8 mouse cellular contexts compared by ENCODE assay signal in genomic region chr2:131491196-131491595, GRCm38 (mm10). TPM values are rescaled to one million over a fixed set of nuclear protein-coding genes. Genes with fewer than 3 reads are reported as not detected.
A peak's percentile ranks its signal among the peaks of the same experiment; 100 is the strongest.
DNase-seq lines count a peak whose midpoint lies in the region; ATAC-seq and TF ChIP-seq lines count a peak whose summit lies in the region.

Gene Smox, plus strand, starts transcription at chr2:131491496.

- no peaks in the 10 kb centered on the region for H3K36me3 ChIP-seq in embryonic facial prominence, embryonic 11.5 days (replicated peaks; ENCODE audit: control insufficient read depth, insufficient read depth, low read depth, low read length)
- no peaks in the 10 kb centered on the region for H3K36me3 ChIP-seq in heart, embryonic 14.5 days (ENCODE audit: control insufficient read depth, insufficient read depth, low read length)
- no peaks in the 10 kb centered on the region for H3K36me3 ChIP-seq in neural tube, embryonic 14.5 days (ENCODE audit: control insufficient read depth, insufficient read depth, low read length)

- H3K4me1 ChIP-seq in embryonic facial prominence, embryonic 11.5 days (ENCODE audit: control insufficient read depth, insufficient read depth, low read length), result no peaks in the 10 kb centered on the region; the same call in 1 of the 2 replicates
- H3K4me1 ChIP-seq in heart, embryonic 14.5 days (ENCODE audit: control insufficient read depth in 2 of 2, insufficient read depth in 2 of 2, low read length in 2 of 2), result peaks cover 6 to 21% of the 10 kb centered on the region in 2 experiments; a peak in 3 of 4 replicates
- peaks cover 14% of the 10 kb centered on the region for H3K4me1 ChIP-seq in neural tube, embryonic 14.5 days (ENCODE audit: control insufficient read depth, insufficient read depth, low read length)

- TF ChIP-seq CTCF in left cerebral cortex, adult 2 months (IDR thresholded peaks at IDR 0.05), result no peak

- H3K9ac ChIP-seq in embryonic facial prominence, embryonic 11.5 days (replicated peaks; ENCODE audit: low read length), result peak within 1 kb of the TSS; percentile 93
- peak within 1 kb of the TSS; percentile 82 for H3K9ac ChIP-seq in heart, embryonic 14.5 days (ENCODE audit: low read length)
- H3K9ac ChIP-seq in neural tube, embryonic 14.5 days (replicated peaks; ENCODE audit: low read depth, low read length), result peak within 1 kb of the TSS; percentile 98

- no peak for ATAC-seq in embryonic facial prominence, embryonic 11.5 days (replicated peaks; ENCODE audit: insufficient number of reproducible peaks, low FRiP score, low TSS enrichment, low read depth)
- no peak for ATAC-seq in heart, embryonic 14.5 days (ENCODE audit: insufficient number of reproducible peaks, insufficient read depth, low FRiP score, low read depth)
- ATAC-seq in neural tube, embryonic 14.5 days (ENCODE audit: low read depth), result no peak

- peak within 1 kb of the TSS; percentile 87 for H3K27ac ChIP-seq in left cerebral cortex, adult 2 months
- peak within 1 kb of the TSS; percentile 49; the same call in 1 of the 2 replicates for H3K27ac ChIP-seq in embryonic facial prominence, embryonic 11.5 days (replicated peaks; ENCODE audit: low read depth, low read length)
- peak within 1 kb of the TSS; percentile 33 to 41; a peak in 3 of 4 replicates for H3K27ac ChIP-seq in heart, embryonic 14.5 days (replicated peaks in 1 of 2; ENCODE audit: control insufficient read depth in 1 of 2, insufficient read depth in 1 of 2, low read depth in 2 of 2, low read length in 2 of 2)
- peak within 1 kb of the TSS; percentile 44 for H3K27ac ChIP-seq in neural tube, embryonic 14.5 days (ENCODE audit: low read depth, low read length)

- DNase-seq in left cerebral cortex, adult 2 months (ENCODE audit: extremely low spot score in 1 of 2, low spot score in 2 of 2), result no peak
- DNase-seq in left cerebral cortex, adult 9 months (ENCODE audit: low spot score in 2 of 2), result no peak
- no peak for DNase-seq in embryonic facial prominence, embryonic 11.5 days (ENCODE audit: low spot score)
- no peak for DNase-seq in left cerebral cortex, postnatal 25 days (ENCODE audit: low spot score in 2 of 2)
- no peak for DNase-seq in ovary, postnatal 10 days (ENCODE audit: low spot score)
- DNase-seq in cerebellum, adult 9-10 months, result no peak

- 21% methylated on average over 7 of the region's 7 CpGs for WGBS in embryonic facial prominence, embryonic 11.5 days
- WGBS in heart, embryonic 14.5 days, result 31% methylated on average over 7 of the region's 7 CpGs
- 20% methylated on average over 7 of the region's 7 CpGs for WGBS in neural tube, embryonic 14.5 days

- no peaks in the 10 kb centered on the region for H3K9me3 ChIP-seq in embryonic facial prominence, embryonic 11.5 days (replicated peaks; ENCODE audit: control insufficient read depth, low read length)
- H3K9me3 ChIP-seq in heart, embryonic 14.5 days (ENCODE audit: control insufficient read depth, low read length), result no peaks in the 10 kb centered on the region
- no peaks in the 10 kb centered on the region for H3K9me3 ChIP-seq in neural tube, embryonic 14.5 days (ENCODE audit: control insufficient read depth, low read length)

- intact Hi-C loops in left cerebral cortex, adult 2 months (cut with DNase I), result loop anchor here (5.0 kb wide), 1 partner anchor 69 kb away; no protein-coding TSS in a partner anchor
- intact Hi-C loops in left cerebral cortex, postnatal 25 days (cut with DNase I), result loop anchor here (5.0 kb wide), 1 partner anchor 49 kb away; no protein-coding TSS in a partner anchor

- peak within 1 kb of the TSS; percentile 93 for H3K4me3 ChIP-seq in left cerebral cortex, adult 2 months
- H3K4me3 ChIP-seq in embryonic facial prominence, embryonic 11.5 days (ENCODE audit: low read depth, low read length), result peak within 1 kb of the TSS; percentile 87
- H3K4me3 ChIP-seq in heart, embryonic 14.5 days (ENCODE audit: control insufficient read depth in 1 of 2, insufficient read depth in 1 of 2, low read depth in 1 of 2, low read length in 2 of 2), result peak within 1 kb of the TSS; percentile 67 to 86
- peak within 1 kb of the TSS; percentile 95 for H3K4me3 ChIP-seq in neural tube, embryonic 14.5 days (ENCODE audit: low read depth, low read length)

- no peaks in the 10 kb centered on the region for H3K27me3 ChIP-seq in embryonic facial prominence, embryonic 11.5 days (ENCODE audit: control insufficient read depth, insufficient read depth, low read length)
- H3K27me3 ChIP-seq in heart, embryonic 14.5 days (ENCODE audit: control insufficient read depth, insufficient read depth, low read length), result no peaks in the 10 kb centered on the region
- no peaks in the 10 kb centered on the region; the same call in 1 of the 2 replicates for H3K27me3 ChIP-seq in neural tube, embryonic 14.5 days (ENCODE audit: control insufficient read depth, insufficient read depth, low read length)

- peak within 1 kb of the TSS; percentile 97 for H3K4me2 ChIP-seq in embryonic facial prominence, embryonic 11.5 days (ENCODE audit: low read depth, low read length)
- peak within 1 kb of the TSS; percentile 89 for H3K4me2 ChIP-seq in heart, embryonic 14.5 days (ENCODE audit: low read length)
- H3K4me2 ChIP-seq in neural tube, embryonic 14.5 days (ENCODE audit: low read depth, low read length), result peak within 1 kb of the TSS; percentile 98

RNA-seq across cellular contexts. Expression of gene Smox, which starts in this region (rescaled TPM):
- 10 to 100 TPM; 68.9 to 80.3 TPM for total RNA-seq in left cerebral cortex, adult 2 months (2021)
- polyA plus RNA-seq in embryonic facial prominence, embryonic 11.5 days (2014; fragmentation: Nextera tagmentation; extraction: Ambion mirVana), result 33.6 and 38.7 TPM in 2 replicates
- 17.7 and 19.4 TPM in 2 replicates for polyA plus RNA-seq in heart, embryonic 14.5 days (2014; fragmentation: Nextera tagmentation; extraction: Ambion mirVana)
- 10 to 100 TPM; 67.7 to 73.5 TPM for total RNA-seq in left cerebral cortex, postnatal 25 days (2021)
- 28.9 and 31.9 TPM in 2 replicates for polyA plus RNA-seq in neural tube, embryonic 14.5 days (2014; fragmentation: Nextera tagmentation; extraction: Ambion mirVana)

Comparison
In these comparisons a context has a peak if more than half of its experiments do, and no peak if none do; other contexts are left out.
1. H3K27ac ChIP-seq: peak in every context shown above with its lines; median percentile 87 in left cerebral cortex, adult 2 months; 49 in embryonic facial prominence, embryonic 11.5 days; 44 in neural tube, embryonic 14.5 days; 37 in heart, embryonic 14.5 days.